Mouse (Mus musculus): Measurements from ENCODE around the gene Mybpc2.

Mybpc2 gene

GRCm38 (mm10) chr7:44463556-44464225, 60.8 kb downstream of the Mybpc2 start:
- DNase-seq (ENCODE audit: low spot score in 2 of 2) = peak in 1 of 2 experiments; percentile 61

DNA sequence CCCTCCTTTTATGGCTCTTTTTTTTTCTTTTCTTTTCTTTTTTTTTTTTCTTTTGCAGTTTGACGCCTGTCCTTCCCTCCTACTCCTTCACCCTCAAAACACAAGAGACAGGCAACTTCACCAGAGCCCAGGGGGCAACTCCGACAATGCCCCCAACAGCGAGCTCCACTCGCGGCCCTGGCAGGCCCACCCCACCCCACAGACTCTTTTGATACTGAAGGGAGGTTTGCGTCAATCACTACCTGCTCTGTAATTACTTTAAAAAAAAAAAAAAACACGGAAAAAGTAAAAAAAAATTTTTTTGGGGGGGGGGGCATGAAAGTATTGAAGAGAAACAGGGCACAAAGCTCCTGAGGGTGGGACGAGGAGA, 61.4 kb downstream of the Mybpc2 start:
- DNase-seq (ENCODE audit: low spot score in 2 of 2) = no peak

DNA sequence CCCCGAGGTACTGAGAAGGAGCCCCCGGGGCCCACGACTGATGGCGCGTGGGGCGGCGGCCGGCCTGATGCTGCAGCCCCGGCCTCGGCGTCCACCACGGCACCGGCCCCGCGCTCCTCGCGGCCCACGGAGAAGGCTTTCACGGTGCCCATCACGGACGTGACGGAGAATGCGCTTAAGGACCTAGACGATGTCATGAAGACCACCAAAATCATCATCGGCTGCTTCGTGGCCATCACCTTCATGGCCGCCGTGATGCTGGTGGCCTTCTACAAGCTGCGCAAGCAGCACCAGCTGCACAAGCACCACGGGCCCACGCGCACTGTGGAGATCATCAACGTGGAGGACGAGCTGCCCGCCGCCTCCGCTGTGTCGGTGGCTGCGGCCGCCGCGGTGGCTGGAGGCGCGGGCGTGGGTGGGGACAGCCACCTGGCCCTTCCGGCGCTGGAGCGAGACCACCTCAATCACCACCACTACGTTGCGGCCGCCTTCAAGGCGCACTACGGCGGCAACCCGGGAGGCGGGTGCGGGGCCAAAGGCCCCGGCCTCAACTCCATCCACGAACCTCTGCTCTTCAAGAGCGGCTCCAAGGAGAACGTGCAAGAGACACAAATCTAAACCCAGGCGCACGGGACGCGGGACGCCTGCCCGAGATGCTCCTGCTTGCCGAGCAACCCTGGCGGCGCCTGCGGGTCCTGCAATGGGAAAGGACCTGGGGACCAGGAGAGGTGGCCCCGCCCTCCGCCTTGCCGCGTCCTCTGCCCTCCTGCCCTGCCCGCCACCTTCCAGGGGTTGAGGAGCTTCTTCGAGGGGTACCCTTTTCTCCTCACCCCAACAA, 62.0 kb downstream of the Mybpc2 start:
- DNase-seq (ENCODE audit: low spot score in 2 of 2) = peak; percentile 58 to 80

DNA sequence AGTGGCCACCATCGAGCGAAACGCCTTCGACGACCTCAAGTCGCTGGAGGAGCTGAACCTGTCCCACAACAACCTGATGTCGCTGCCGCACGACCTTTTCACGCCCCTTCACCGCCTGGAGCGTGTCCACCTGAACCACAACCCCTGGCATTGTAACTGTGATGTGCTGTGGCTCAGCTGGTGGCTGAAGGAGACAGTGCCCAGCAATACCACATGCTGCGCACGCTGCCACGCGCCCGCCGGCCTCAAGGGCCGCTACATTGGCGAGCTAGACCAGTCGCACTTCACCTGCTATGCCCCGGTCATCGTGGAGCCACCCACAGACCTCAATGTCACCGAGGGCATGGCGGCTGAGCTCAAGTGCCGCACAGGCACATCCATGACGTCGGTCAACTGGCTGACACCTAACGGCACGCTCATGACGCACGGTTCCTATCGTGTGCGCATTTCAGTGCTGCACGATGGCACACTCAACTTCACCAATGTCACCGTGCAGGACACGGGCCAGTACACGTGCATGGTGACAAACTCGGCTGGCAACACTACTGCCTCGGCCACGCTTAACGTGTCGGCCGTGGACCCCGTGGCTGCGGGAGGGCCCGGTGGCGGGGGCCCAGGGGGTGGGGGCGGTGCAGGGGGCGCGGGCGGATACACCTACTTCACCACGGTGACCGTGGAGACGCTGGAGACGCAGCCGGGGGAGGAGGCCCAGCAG, 62.8 kb downstream of the Mybpc2 start:
- DNase-seq (ENCODE audit: low spot score in 2 of 2) = peak in 1 of 2 experiments; percentile 61

DNA sequence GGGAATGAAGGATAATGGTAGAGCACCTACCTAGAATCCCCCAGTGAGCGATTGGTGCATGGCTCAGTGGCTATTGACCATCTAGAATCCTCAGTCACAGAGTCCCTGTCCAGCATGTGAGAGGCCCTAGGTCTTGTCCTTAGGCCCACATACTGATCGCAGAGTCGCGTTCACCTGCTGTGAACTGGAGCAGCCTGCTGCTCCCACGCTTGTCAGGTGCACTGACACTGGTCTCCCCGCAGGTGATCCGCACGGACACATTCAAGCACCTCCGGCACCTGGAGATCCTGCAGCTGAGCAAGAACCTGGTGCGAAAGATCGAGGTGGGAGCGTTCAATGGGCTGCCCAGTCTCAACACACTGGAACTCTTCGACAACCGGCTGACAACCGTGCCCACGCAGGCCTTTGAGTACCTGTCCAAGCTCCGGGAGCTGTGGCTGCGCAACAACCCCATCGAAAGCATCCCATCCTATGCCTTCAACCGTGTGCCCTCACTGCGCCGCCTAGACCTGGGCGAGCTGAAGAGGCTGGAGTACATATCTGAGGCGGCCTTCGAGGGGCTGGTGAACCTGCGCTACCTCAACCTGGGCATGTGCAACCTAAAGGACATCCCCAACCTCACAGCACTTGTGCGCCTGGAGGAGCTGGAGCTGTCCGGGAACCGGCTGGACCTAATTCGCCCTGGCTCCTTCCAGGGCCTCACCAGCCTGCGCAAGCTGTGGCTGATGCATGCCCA, 63.5 kb downstream of the Mybpc2 start:
- DNase-seq (ENCODE audit: low spot score in 2 of 2) = peak in 1 of 2 experiments; percentile 60

DNA sequence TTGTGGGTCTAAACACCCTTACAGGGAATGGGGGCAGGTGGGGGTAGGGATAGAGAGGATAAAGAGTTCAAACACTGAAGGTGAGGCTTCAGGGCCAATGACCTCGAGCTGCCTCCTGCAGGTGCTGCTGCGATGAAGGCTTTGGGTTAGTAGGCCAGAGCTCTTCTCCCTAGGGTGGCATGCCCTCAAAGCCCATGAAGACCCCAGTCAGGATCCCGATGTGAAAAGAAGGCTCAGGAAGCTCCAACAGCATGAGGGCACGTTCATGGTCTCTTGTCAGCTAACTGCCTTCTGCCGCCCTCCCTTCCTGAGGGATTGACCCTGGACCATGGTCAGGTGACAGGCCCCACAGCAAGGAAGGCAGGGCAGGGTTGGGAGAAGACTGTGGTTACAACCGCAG, 64.4 kb downstream of the Mybpc2 start:
- peak in 1 of 2 experiments; percentile 58 for DNase-seq (ENCODE audit: low spot score in 2 of 2)

- no peak for DNase-seq (ENCODE audit: low spot score in 2 of 2)
These were observed 68.2 kb downstream of the Mybpc2 start for GRCm38 (mm10) chr7:44456302-44456701.

- DNase-seq (ENCODE audit: low spot score in 2 of 2) = no peak
These were observed 71.2 kb downstream of the Mybpc2 start for GRCm38 (mm10) chr7:44453256-44453655.

Data from spleen, postnatal 4 days (tissue).